Mouse (Mus musculus) ES-E14 (cell line): ENCODE results near the gene Nrarp. TPM values are rescaled to one million over a fixed set of nuclear protein-coding genes. Genes with fewer than 3 reads are reported as not detected.

Experiments used
- DNase-seq: peaks from one replicate; pipeline ENCODE4 v3.0.0-alpha.2; 2013; ENCODE audit warnings: low read depth, low spot score
- H3K27ac ChIP-seq: 2 replicates; pipeline ENCODE4 v1.5.1; 2012; ENCODE audit warnings: low read depth, mild to moderate bottlenecking, low read length, moderate library complexity, mixed read lengths; ENCODE audit not compliant: poor library complexity, insufficient read depth, severe bottlenecking
- H3K36me3 ChIP-seq: 2 replicates; pipeline ENCODE4 v1.6.1; 2012; ENCODE audit warnings: mild to moderate bottlenecking, low read length, moderate library complexity, mixed read lengths; ENCODE audit not compliant: control insufficient read depth, poor library complexity, insufficient read depth, severe bottlenecking
- H3K4me1 ChIP-seq, 2 experiments: fragments of 150-350 bp in 1 of 2; sonication (generic) in 1 of 2; 2 replicates each; pipeline ENCODE4 v1.6.1; 2012; ENCODE audit warnings: low read length in 2 of 2, mild to moderate bottlenecking in 1 of 2, mixed read lengths in 1 of 2; ENCODE audit not compliant: control insufficient read depth in 2 of 2, insufficient read depth in 2 of 2, poor library complexity in 1 of 2
- H3K4me3 ChIP-seq, 2 experiments: fragments of 150-350 bp in 1 of 2; sonication (generic) in 1 of 2; 2 replicates each; pipeline ENCODE4 v1.5.1; 2012; ENCODE audit warnings: low read length in 2 of 2, low read depth in 1 of 2, mild to moderate bottlenecking in 1 of 2, mixed read lengths in 1 of 2; ENCODE audit not compliant: insufficient read depth in 1 of 2, poor library complexity in 1 of 2, severe bottlenecking in 1 of 2
- H3K9ac ChIP-seq: 2 replicates; pipeline ENCODE4 v1.6.1; 2012; ENCODE audit warnings: low read depth, mild to moderate bottlenecking, low read length, mixed read lengths; ENCODE audit not compliant: poor library complexity, insufficient read depth, severe bottlenecking
- H3K9me3 ChIP-seq: fragments of 150-350 bp; sonication (generic); 2 replicates; pipeline ENCODE4 v1.6.1; 2012; ENCODE audit warnings: low read depth, mild to moderate bottlenecking, low read length; ENCODE audit not compliant: control insufficient read depth, insufficient read depth
- CHD2 ChIP-seq: IDR thresholded peaks from 2 replicates; pipeline ENCODE4 v1.6.1; 2014; ENCODE audit warnings: mild to moderate bottlenecking, low read depth, low read length, inconsistent platforms
- HCFC1 ChIP-seq: IDR thresholded peaks from 2 replicates; pipeline ENCODE4 v1.6.1; 2012; ENCODE audit warnings: low read length, inconsistent platforms, borderline replicate concordance; ENCODE audit not compliant: insufficient read depth
- MAFK ChIP-seq: IDR thresholded peaks from 2 replicates; pipeline ENCODE4 v1.6.1; 2014; ENCODE audit warnings: mild to moderate bottlenecking, low read depth, low read length, inconsistent platforms; ENCODE audit not compliant: insufficient read depth
- ZC3H11A ChIP-seq: IDR thresholded peaks from 2 replicates; pipeline ENCODE4 v1.6.1; 2012; ENCODE audit warnings: low read depth, mild to moderate bottlenecking, inconsistent platforms, low read length, borderline replicate concordance
- ZNF384 ChIP-seq: IDR thresholded peaks from 2 replicates; pipeline ENCODE4 v1.6.1; 2012; ENCODE audit warnings: low read depth, low read length, inconsistent platforms
- in situ Hi-C, 2 experiments: fragments of 600-800 bp; cut with MboI; formaldehyde crosslinking; loops; one replicate each; pipeline ENCODE4 v1.15.1; 2025; ENCODE audit warnings: low sequenced_read_pairs in 2 of 2, inconsistent platforms in 1 of 2; ENCODE audit not compliant: unreplicated experiment in 2 of 2
- total RNA-seq: library from RNA; depleted of rRNA; stranded (reverse); fragments of 300-350 nt; gene quantifications from 2 replicates; pipeline ENCODE4 v1.2.3, GENCODE M21; 2012

The Nrarp gene
- total RNA-seq, 1 experiment, result 1.9 TPM

- no peak for DNase-seq
Measured at GRCm38 (mm10) chr2:25196172-25196954, 15.8 kb downstream of the Nrarp start, which contains the start of gene Tor4a. Tor4a (minus strand) TSS chr2:25196886.

GRCm38 (mm10) chr2:25197191-25197590, 16.6 kb downstream of the Nrarp start:
- Histone ChIP-seq H3K9me3 (no peaks in the 10 kb centered on the region), H3K27ac (no peak overlapping the region), H3K4me1 (peaks cover 2 to 22% of the 10 kb centered on the region in 2 experiments; a peak in 2 of 4 replicates), H3K36me3 (peaks cover 20% of the 10 kb centered on the region), H3K4me3 (peak overlapping the region in 1 of 2 experiments; percentile 66; a peak in 1 of 4 replicates), H3K9ac (no peak overlapping the region)
- DNase-seq, result no peak
- in situ Hi-C loops, result no loop called here
- no peak for TF ChIP-seq HCFC1
- no peak for TF ChIP-seq ZNF384
- no peak for TF ChIP-seq ZC3H11A
- no peak for TF ChIP-seq MAFK
- TF ChIP-seq CHD2, result no peak

More at GRCm38 (mm10) chr2:25196172-25196954, 15.8 kb downstream of the Nrarp start, which contains the start of gene Tor4a:
- Histone ChIP-seq H3K27ac (peak within 1 kb of the TSS; percentile 63; the same call in 1 of the 2 replicates), H3K4me3 (peak within 1 kb of the TSS; percentile 66 to 67), H3K4me1 (peaks cover 2 to 22% of the 10 kb centered on the region in 2 experiments; a peak in 2 of 4 replicates), H3K9me3 (no peaks in the 10 kb centered on the region), H3K9ac (peak within 1 kb of the TSS; percentile 72), H3K36me3 (peaks cover 19% of the 10 kb centered on the region)
- TF ChIP-seq HCFC1 (no peak), MAFK (no peak), ZNF384 (no peak), CHD2 (no peak), ZC3H11A (no peak)
- in situ Hi-C loops, result no loop called here

GRCm38 (mm10) chr2:25197946-25198345, 17.4 kb downstream of the Nrarp start:
- TF ChIP-seq ZNF384 (no peak), HCFC1 (no peak), CHD2 (no peak), ZC3H11A (no peak), MAFK (no peak)
- Histone ChIP-seq H3K9me3 (no peaks in the 10 kb centered on the region), H3K4me3 (no peak overlapping the region), H3K27ac (no peak overlapping the region), H3K9ac (no peak overlapping the region), H3K4me1 (peaks cover under 1 to 22% of the 10 kb centered on the region in 2 experiments; a peak in 2 of 4 replicates), H3K36me3 (peaks cover 24% of the 10 kb centered on the region)
- no peak for DNase-seq
- in situ Hi-C loops, result no loop called here

- in situ Hi-C loops, result no loop called here
- DNase-seq, result no peak
- no peak overlapping the region for H3K4me3 ChIP-seq
- TF ChIP-seq ZNF384 (no peak), CHD2 (no peak), MAFK (no peak), HCFC1 (no peak), ZC3H11A (no peak)
- H3K9ac ChIP-seq, result no peak overlapping the region
- no peaks in the 10 kb centered on the region for H3K9me3 ChIP-seq
- H3K4me1 ChIP-seq, result peaks cover 0 to 7% of the 10 kb centered on the region in 2 experiments; a peak in 1 of 4 replicates
- no peak overlapping the region for H3K27ac ChIP-seq
- H3K36me3 ChIP-seq, result peaks cover 46% of the 10 kb centered on the region
Measured at GRCm38 (mm10) chr2:25200631-25201030, 20.1 kb downstream of the Nrarp start.
